Mouse (Mus musculus): ENCODE data around the gene Abca8a.

DNA sequence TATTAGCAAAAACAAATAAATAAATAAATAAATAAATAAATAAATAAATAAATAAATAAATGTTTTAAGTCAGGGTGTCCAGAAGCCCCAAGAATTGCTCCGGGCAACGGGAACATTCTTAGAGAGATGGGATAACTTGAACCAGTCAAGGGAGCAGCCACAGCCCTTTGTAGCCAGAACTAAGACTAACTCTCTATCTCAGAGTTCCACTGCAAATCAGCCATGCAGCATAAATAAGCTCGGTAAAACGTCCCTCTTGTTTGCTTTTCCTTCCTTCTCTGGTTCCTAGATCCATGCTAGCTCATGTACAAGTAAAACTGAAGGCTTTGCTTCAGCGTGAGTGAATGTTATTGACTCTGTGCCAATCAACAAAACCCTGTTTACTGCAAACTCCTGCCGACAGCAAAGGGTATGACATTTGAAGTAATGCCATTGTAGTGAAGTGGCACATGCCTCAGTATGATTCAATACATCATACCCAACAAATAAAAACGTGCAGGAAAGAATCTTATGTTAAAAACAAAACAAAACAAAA is 865 bp downstream of the Abca8a start:
- TF ChIP-seq POLR2A (IDR thresholded peaks at IDR 0.05; ENCODE audit: control insufficient read depth in 1 of 2, insufficient read depth in 1 of 2, low read depth in 1 of 2, low read length in 2 of 2, poor library complexity in 1 of 2) = no peak
- no peak for TF ChIP-seq ZMIZ1 (IDR thresholded peaks at IDR 0.05; ENCODE audit: low read depth, low read length)
- TF ChIP-seq ETS1 (IDR thresholded peaks at IDR 0.05; ENCODE audit: low read depth, low read length) = no peak
- no peak for TF ChIP-seq POLR2AphosphoS5 (IDR thresholded peaks at IDR 0.05; ENCODE audit: borderline replicate concordance, low read depth, low read length)
- TF ChIP-seq USF2 (IDR thresholded peaks at IDR 0.05; ENCODE audit: borderline replicate concordance in 1 of 2, insufficient read depth in 1 of 2, low read depth in 1 of 2, low read length in 2 of 2) = no peak
- no peak for TF ChIP-seq CHD2 (IDR thresholded peaks at IDR 0.05; ENCODE audit: low read length)
- TF ChIP-seq CTCF (IDR thresholded peaks at IDR 0.05 in 2 of 3, conservative IDR thresholded peaks at IDR 0.05 in 1 of 3; ENCODE audit: control insufficient read depth in 1 of 3, insufficient read depth in 1 of 3, low read depth in 2 of 3, low read length in 3 of 3, poor library complexity in 1 of 3, severe bottlenecking in 1 of 3) = no peak
- no peak for TF ChIP-seq MYB (IDR thresholded peaks at IDR 0.05; ENCODE audit: low read depth, low read length)
